Mouse (Mus musculus) myocyte (in vitro differentiated cells): ENCODE measurements around the gene P2rx2.

Experiments
- POLR2A ChIP-seq: IDR thresholded peaks from one replicate; pipeline ENCODE4 v1.6.1; 2011; ENCODE audit warnings: low read depth, mild to moderate bottlenecking, control low read depth, moderate library complexity; ENCODE audit not compliant: insufficient read length
- TCF12 ChIP-seq: IDR thresholded peaks from one replicate; pipeline ENCODE4 v1.6.1; 2011; ENCODE audit warnings: mild to moderate bottlenecking, control low read depth; ENCODE audit not compliant: poor library complexity, insufficient read depth, severe bottlenecking
- USF1 ChIP-seq: IDR thresholded peaks from one replicate; pipeline ENCODE4 v1.6.1; 2011; ENCODE audit warnings: low read depth, mild to moderate bottlenecking, control low read depth, moderate library complexity

DNA sequence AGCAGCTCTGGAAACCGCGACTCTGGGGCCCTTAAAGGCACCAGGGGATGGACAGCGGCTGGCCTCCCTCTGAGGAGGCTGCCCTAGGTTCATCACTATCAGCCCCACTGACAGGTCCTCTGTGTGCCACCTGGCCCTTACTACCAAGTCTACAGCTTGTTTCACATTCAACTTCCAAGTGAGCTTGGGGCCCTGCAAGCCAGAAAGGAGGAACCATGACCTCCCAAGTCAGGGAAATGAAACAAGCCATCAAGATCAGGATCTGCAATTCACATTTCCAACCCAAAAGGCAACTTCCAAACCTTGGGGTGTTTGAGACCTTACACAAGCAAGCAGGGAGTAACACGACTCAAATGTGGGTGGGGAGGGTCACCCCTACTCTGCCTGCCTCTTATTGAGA, 42.3 kb upstream of the P2rx2 start:
- TF ChIP-seq POLR2A, result no peak
- TF ChIP-seq TCF12, result no peak
- no peak for TF ChIP-seq USF1
